Mouse (Mus musculus): ENCODE results near the gene Kansl1l.

- TF ChIP-seq POLR2A (IDR thresholded peaks at IDR 0.05; ENCODE audit: insufficient read depth, low read depth, low read length) (peak; percentile 93), CTCF (IDR thresholded peaks at IDR 0.05; ENCODE audit: insufficient read depth, low read depth, low read length) (no peak)
These were observed at the start of gene Kansl1l for GRCm38 (mm10) chr1:66817453-66817839.

All from olfactory bulb, adult 2 months (tissue).